Mouse (Mus musculus): ENCODE data around the gene Accs.

The Accs gene

DNA sequence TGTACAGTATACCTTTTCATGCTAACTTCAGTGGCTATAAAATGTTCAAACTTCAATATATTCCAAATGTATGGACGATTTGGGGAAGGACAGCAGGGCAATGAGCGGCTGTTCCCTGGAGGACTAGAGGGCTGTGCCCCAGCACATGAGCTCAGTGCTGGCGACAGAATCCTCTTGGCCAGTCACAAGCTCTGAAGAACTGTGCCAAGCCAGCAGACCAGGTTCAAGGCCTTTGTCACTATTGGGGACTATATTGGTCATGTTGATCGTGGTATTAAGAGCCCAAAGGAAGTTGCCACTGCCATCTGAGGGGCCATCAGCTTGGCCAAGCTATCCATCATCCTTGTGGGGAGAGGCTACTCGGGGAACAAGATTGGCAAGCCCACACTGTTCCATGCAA lies 55.4 kb downstream of the Accs start:
- DNase-seq (ENCODE audit: low read depth, low spot score) = no peak

DNA sequence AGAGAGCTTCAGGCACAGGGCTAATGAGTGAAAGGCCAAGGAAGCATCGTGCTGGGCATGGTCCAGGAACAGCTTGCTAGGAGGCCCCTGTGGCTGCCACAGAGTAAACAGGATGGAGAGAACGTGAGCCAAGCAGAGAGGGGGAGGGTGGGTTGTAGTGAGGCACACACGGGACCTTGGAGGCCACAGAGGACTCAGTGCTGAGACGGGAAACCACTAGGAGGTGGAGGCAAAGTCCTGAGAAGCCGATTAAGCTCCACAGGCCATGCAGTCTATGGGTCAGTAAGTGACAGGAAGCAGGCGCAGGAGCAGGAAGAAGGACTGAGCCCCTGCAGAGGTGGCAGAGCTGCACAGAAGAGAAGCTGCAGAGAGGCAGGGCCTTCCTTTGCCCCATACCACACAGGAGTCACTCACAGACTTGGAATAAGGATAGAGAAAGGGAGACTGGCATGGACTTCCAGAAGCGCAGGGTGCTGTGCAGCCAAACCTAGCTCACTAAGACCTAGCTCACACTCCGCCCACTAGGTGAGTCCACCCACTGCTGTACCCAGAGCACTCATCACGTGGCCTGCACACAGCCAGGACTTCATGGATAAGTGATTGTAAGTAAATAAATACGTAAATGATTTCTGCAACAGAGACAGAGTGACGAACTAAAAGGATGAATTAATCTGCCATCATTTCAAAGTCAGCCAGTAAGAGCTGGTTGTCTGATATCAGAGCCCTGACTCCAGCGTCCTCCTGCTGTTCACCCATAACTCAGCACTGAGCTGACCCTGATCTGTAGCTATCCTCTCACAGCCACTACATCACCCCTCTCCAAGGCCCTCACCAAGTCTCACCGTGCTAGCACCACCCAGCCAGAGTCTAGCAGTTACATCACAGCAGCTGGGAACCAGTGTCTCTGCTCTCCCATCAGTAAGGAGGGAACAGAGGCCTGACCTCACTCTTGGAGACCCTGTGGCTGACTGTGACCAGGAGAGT lies 57.9 kb downstream of the Accs start:
- no peak for DNase-seq (ENCODE audit: low read depth, low spot score)

DNA sequence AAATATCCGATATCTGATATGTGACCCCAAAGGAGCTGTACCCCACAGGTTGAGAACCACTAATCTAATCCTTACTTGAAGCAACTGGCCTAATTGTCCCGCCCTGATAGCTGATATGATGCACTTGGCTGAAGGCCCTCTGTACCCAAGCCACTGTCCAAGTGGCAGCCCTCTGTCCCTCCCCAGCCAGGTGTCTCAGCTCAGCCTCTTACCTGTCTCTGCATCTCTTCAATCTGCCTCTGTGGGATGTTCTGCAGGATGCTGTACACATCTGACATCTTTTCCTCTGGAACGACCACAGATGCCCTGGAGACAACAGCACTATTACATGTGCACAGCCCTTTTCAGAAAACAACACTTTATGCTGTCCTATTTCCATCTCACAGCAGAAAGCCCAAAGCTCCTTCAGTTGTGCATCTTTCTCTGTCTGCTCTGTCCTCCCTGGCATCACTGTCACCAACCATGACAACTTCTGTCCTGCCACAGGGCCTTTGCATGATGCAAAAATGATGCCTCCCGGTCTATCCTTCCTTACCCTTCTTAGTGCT lies 58.9 kb downstream of the Accs start:
- DNase-seq (ENCODE audit: low read depth, low spot score) = no peak

DNA sequence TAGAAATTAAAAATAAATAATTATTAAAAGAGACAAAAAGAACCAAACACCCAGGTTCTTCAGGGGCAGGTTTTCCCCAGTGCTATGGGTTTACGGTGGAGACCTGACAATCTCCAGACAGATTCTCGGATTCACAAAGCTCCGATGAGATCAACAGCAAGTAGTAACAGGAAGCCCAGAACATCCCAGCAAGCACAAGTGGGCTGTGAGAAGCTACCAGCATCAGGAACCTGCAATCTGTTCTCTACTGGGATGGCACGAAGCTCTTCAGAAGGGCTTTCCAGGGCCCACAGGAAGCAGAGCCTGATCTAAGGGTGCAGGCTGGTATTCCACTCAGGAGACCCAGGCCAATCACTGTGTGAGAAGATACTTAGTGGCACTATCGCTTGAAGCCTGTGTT lies 61.2 kb downstream of the Accs start:
- no peak for DNase-seq (ENCODE audit: low read depth, low spot score)

DNA sequence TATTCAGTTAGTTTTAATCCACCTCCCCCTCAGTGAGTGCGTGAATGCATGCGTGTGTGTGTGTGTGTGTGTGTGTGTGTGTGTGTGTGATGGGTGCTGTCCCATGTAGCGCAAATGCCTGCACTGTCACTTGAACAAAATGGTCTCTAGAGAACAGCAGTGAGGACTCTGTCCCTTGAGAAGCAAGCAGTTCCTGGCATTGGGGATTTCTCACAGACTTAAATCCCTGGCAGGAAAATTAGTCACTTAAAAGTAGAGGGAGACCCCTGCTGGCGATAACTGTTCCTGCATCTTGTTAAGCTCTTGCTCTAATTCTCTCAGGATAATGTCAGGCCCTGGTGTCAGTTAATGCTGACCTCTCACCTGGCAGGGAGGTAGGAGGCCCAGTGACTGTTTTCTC lies 63.6 kb downstream of the Accs start:
- DNase-seq (ENCODE audit: low read depth, low spot score) = peak; percentile 76

DNA sequence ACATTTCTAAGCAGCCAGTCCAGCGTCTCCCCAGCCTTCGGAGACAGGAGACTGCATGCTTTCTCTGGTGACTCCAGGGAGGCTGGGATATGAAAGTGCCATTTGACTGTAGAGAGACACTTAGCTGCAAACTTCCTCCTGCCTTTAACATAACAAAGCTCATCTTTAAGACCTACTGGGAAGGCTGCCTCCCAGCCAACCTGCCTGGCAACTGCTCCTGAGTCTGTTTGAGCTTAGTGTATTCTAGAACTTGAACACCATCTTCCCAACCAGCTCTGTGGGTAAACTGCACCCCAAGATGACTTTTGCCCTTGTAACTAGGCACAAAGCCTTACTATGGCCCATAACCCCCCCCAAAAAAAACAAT lies 64.3 kb downstream of the Accs start:
- no peak for DNase-seq (ENCODE audit: low read depth, low spot score)

DNA sequence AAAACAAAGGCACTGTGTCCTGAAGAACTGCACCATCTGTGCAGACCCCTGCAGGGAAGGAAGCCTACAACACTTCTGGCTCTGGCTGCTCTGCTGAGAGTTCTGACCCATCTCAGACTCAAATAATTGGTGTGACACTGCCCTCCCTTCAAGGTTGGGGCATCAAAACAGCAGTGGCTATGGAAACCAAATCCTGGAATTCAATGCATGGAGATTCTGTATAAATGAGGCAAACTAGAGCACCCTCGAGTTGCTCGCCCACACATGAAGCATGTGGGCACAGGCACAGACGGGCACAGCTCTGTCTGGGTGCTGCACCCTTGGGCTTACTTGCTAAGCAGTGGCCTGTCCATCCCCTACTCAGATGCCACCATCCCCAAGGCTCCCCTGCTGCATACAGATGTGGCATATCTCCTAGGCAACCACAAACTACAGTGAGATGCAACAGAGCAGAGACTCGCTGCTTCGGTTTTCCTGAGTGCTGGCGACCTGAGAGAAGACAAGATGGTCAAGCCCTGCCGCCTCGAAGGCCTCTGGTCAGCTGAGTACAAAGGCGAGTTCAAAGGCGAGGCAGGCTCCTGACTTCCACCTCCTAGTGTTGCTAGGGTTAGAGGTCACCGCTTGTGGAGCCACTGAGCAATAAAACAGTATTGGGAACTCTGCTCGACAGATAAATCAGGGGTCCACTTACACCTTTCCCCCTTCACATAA lies 64.9 kb downstream of the Accs start:
- DNase-seq (ENCODE audit: low read depth, low spot score) = no peak

DNA sequence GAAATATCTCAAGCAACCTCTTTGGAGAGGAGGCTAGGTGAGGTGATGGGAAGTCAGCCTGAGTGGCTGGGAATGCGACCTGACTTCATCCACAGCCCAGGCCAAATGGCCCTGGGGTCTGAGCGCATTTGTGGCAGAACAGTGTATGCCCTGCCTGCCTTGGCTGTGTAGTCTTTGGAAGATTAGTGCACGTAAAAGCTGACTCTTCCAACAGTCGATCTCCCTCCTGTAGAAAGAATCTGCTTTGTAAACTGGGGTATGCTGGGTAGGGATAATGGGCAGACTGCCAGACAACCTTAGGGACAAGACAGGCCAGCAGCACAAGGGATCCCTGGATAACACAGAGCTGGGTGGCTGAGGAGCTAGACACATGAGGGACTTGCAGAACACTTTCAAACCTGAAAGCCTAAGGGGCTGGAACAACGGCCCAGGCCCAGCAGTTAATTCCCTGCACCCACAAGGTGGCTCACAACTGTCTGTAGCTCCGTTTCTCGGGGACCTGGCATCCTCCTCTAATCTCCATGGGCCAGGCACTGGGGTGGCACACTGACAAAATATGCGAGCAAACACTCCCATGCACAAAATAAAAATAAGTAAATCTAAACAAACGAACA lies 65.7 kb downstream of the Accs start:
- DNase-seq (ENCODE audit: low read depth, low spot score) = no peak
